Mouse (Mus musculus) ovary, adult 18-20 months (tissue): Measurements from ENCODE around the gene Tnrc6c.

ENCODE experiments used
- DNase-seq: peaks from one replicate; pipeline ENCODE4 v3.0.0; 2022; ENCODE audit warnings: low spot score, mixed read lengths

Gene Tnrc6c

GRCm38 (mm10) chr11:117677111-117677510 is 23.0 kb downstream of the Tnrc6c start:
- no peak for DNase-seq

- DNase-seq = no peak
Observed at GRCm38 (mm10) chr11:117677594-117677993, 23.5 kb downstream of the Tnrc6c start.

DNA sequence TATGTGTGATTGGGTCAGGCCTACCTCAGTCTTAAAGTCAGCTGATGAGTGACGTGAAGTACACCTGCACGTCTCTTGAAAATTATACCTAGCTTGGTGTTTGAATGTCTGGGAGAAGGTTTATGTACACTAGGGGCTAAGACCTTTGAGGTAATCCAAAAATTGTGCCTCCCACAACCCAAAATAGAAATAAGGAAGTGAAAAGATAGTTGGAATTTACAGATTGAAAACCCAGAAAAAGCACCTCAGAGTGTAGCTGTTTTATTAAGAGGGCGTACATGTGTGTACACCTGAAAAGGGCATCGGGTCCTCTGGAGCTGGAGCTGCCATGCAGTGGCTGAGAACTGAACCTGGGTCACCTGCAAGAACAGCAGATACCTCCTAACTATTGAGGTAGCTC is 24.1 kb downstream of the Tnrc6c start:
- no peak for DNase-seq

DNA sequence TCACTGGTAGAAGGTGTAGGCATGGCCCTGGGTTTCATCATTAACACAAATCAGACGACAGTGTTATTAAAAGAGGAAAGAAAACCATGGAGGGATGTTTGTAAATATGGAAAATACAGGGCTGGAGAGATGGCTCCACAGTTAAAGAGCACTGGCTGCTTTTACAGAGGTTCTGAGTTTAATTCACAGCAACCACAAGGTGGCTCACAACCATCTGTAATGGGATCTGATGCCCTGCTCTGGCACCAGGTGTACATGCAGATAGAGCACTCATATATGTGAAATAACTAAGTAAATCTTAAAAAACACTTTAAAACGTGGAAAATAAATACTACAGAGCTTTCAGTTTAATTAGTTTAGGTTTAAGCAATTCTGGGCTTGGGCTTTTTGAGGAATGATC is 24.7 kb downstream of the Tnrc6c start:
- DNase-seq = no peak

GRCm38 (mm10) chr11:117684640-117685039 is 30.6 kb downstream of the Tnrc6c start:
- DNase-seq = no peak

- no peak for DNase-seq
Observed at GRCm38 (mm10) chr11:117685461-117685860, 31.4 kb downstream of the Tnrc6c start.

GRCm38 (mm10) chr11:117686021-117686420 is 31.9 kb downstream of the Tnrc6c start:
- DNase-seq = no peak

DNA sequence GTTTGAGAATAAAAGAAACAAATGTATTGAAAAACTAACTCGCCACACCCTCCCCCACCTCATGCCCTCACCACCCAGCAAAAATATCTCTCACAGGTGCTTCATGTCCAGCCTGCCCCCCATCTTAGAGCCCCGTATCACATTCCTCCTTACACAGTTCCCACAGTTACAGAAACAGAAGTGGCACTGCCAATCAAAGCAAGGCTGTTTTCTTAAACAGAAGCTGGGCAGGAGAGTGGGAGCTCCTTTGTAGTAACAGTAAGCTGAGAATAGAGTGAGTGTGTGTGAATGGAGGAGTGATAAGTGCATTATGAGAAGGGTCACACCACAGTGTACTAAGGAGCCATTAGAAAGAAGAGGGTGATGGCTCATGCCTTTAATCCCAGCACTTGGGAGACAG is 34.5 kb downstream of the Tnrc6c start:
- DNase-seq = no peak

- DNase-seq = no peak
Observed at GRCm38 (mm10) chr11:117691311-117691710, 37.2 kb downstream of the Tnrc6c start.

DNA sequence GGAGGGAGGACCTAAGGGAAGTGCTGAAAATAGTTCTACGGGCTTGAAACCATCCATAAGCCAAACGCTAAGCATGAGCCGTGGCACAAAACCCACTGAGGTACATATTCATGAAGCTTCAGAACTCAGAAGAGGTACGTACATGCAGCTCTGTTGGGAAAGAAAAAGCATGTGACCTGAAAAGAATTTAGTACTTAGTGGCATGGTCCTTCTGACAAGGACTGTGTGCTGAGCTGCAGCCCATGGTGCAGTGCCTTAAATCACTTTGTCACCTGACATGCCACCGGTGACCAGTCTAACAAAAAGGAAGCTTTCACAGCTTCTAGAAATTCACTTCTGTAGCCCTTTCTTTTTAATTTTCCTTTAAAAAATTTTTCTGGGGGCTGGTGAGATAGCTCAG is 40.0 kb downstream of the Tnrc6c start:
- DNase-seq = no peak

DNA sequence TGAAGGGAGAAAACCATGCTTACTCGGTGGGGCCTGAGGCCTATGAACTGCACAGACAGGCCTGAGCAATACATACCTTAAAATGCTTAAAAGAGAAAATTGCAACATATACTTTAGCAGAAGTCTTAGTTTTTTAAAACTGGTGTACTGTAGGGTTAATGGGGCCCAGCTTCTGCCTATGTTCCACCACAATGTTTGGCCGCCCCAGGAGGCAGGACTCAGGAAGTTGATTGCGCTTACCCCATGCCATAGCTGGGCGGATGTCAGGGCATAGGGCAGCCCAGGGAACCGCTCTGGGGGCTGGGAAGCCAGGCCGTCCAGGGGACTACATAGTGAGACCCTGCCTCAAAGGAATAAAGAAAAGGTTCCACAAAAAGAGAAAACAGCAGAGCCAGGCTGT is 42.5 kb downstream of the Tnrc6c start:
- no peak for DNase-seq

- DNase-seq = no peak
Observed at GRCm38 (mm10) chr11:117700871-117701270, 46.8 kb downstream of the Tnrc6c start.

- DNase-seq = no peak
Observed at GRCm38 (mm10) chr11:117706267-117706666, 52.2 kb downstream of the Tnrc6c start.

- no peak for DNase-seq
Observed at GRCm38 (mm10) chr11:117707238-117707637, 53.1 kb downstream of the Tnrc6c start.

DNA sequence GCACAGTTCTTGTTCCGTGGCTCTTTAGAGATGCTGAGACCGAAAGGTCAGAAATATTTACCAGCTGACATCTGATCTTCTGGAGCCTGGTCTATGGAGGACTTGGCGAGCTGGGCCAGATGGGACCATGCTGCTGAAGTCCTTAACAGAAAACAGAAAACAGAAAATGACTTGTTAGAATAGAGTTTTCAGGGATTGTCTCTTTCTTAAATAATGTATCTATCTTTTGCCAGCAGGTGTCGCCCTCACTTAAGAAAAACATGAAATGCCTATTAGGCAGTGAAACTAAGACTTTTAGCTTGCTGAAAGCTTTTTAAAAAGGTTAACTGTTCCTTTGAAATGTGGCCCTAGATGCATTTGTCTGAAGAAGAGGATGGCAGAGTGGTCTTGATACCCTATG is 55.2 kb downstream of the Tnrc6c start:
- DNase-seq = no peak

- no peak for DNase-seq
Observed at GRCm38 (mm10) chr11:117710815-117711294, 56.8 kb downstream of the Tnrc6c start.

- DNase-seq = no peak
Observed at GRCm38 (mm10) chr11:117712065-117712464, 58.0 kb downstream of the Tnrc6c start.

GRCm38 (mm10) chr11:117713375-117713774 is 59.3 kb downstream of the Tnrc6c start:
- DNase-seq = no peak

GRCm38 (mm10) chr11:117718838-117719237 is 64.7 kb downstream of the Tnrc6c start:
- DNase-seq = no peak

DNA sequence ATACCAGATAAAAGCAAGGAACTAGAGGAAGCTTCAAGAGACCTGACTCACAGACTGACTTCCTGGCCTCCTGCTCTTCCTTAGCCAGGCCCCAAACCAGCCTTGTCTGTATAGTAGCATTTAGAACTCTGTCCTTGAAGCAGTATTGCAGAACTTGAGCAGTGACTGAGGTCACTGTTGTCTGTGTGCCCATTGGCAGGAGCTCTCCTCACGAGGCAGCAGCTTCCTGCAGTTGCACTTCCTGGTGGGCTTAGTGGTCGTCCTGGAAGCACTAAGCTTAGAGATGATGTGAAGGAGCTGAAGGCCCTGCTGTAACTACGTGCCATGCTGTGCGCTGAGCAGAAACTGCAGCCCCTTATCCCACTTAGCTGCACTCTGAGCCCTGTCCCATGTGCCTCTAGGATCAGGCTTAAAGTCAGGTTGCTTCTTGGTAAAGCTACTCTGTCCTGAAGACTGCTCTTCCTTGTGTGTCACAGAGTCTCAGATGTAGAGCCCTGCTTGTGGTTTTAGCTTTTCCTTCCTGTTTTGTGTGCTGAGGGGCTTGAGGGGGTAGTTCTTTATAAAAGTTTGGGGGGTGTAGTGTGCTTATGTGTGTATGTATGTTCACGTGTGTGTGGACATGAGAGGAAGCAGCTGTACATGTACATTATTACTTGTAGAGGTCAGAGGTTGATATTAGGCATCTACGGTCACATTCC is 70.7 kb downstream of the Tnrc6c start:
- no peak for DNase-seq

GRCm38 (mm10) chr11:117727031-117727430 is 72.9 kb downstream of the Tnrc6c start:
- no peak for DNase-seq

- no peak for DNase-seq
Observed at GRCm38 (mm10) chr11:117728245-117728644, 74.2 kb downstream of the Tnrc6c start.

GRCm38 (mm10) chr11:117728841-117729240 is 74.8 kb downstream of the Tnrc6c start:
- no peak for DNase-seq

DNA sequence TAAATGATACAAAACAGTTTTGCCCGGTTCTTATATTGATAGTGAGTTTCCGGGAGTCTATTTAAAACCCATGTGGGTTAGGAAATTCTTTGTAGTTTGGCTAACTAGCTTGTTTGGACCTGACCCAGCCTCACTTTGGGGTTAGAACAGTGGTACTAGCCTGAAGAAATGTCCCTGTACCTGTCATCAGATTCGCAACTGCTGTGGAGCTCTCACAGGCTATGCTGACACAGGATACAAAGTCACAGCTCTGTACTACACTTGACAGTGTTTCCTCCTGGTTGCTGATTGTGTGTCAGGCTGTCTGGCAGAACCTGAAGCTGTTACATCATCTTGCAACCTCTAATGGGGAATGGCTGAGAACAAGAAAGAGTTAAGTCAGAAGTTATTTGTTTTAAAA is 75.3 kb downstream of the Tnrc6c start:
- DNase-seq = no peak
